Mouse (Mus musculus) kidney, adult 2 months (tissue): ENCODE results near the gene Sympk. TPM values are rescaled to one million over a fixed set of nuclear protein-coding genes. Genes with fewer than 3 reads are reported as not detected.

Experiments
- DNase-seq: peaks from one replicate; pipeline ENCODE4 v3.0.0; 2021
- H3K27ac ChIP-seq: fragments of 200-500 bp; 2 replicates; pipeline ENCODE4 v1.5.1; 2012; ENCODE audit warnings: low read depth, low read length, control low read depth, inconsistent platforms; ENCODE audit not compliant: insufficient read depth
- H3K27me3 ChIP-seq: fragments of 200-500 bp; replicated peaks from 2 replicates; pipeline ENCODE4 v1.6.1; 2012; ENCODE audit warnings: mild to moderate bottlenecking, moderate library complexity, low read length, inconsistent platforms; ENCODE audit not compliant: control insufficient read depth, insufficient read depth
- H3K36me3 ChIP-seq: fragments of 200-500 bp; 2 replicates; pipeline ENCODE4 v1.6.1; 2012; ENCODE audit warnings: mild to moderate bottlenecking, moderate library complexity, low read length, inconsistent platforms; ENCODE audit not compliant: control insufficient read depth, insufficient read depth
- H3K4me1 ChIP-seq: fragments of 200-500 bp; 2 replicates; pipeline ENCODE4 v1.6.1; 2011; ENCODE audit warnings: low read length; ENCODE audit not compliant: control insufficient read depth, insufficient read depth
- H3K4me3 ChIP-seq: fragments of 200-500 bp; 2 replicates; pipeline ENCODE4 v1.5.1; 2011; ENCODE audit warnings: mild to moderate bottlenecking, low read depth, low read length, control low read depth; ENCODE audit not compliant: insufficient read depth
- CTCF ChIP-seq: fragments of 200-500 bp; conservative IDR thresholded peaks from 2 replicates; pipeline ENCODE4 v1.5.1; 2011; ENCODE audit warnings: low read depth, mild to moderate bottlenecking, control low read depth, low read length, moderate library complexity, mixed read lengths; ENCODE audit not compliant: insufficient read depth, insufficient read length
- POLR2A ChIP-seq: fragments of 200-500 bp; IDR thresholded peaks from one replicate; pipeline ENCODE4 v1.6.1; 2011; ENCODE audit warnings: low read depth, low read length, control low read depth
- WGBS: fragments of 180-500 bp; shearing (Covaris S2); methylation state at CpG from one replicate; pipeline ENCODE4 v1.1.7; 2018; 5-methylcytosine and 5-hydroxymethylcytosine counted together
- polyA plus RNA-seq: library from polyadenylated mRNA; depleted of rRNA; stranded (reverse); fragments of >200 nt; gene quantifications from 2 replicates; pipeline ENCODE4 v1.2.3, GENCODE M21; 2012

Gene Sympk
- polyA plus RNA-seq, 1 experiment: 59.8 TPM

DNA sequence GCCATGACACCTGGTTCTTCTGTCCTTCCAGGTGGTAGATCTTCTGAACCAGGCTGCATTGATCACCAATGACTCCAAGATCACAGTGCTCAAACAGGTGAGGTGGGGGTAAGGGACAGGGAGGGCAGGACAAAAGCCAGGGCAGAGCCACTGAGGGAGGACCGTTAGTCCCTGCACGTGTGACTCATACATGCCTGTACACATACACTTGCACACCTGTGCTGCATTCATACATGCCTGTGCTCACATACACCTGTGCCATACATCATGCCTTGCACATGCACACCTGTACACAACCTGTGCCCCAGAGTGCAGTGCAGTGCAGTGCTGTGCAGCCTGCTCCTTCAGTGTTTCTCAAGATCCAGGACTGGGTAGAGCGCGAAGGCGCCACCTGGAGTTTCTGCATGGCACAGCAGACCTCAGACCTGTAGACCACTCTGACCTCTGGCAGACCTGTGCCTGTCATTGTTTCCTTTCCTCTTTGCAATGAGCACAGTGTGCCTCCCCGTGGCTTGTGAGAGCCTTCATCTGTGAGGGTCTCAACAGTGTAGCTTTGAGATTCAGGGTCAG, 5.0 kb downstream of the Sympk start:
- no peak overlapping the region for H3K27ac ChIP-seq
- H3K4me3 ChIP-seq: no peak overlapping the region
- peak; percentile 67 for DNase-seq
- peaks cover 5% of the 10 kb centered on the region; the same call in 1 of the 2 replicates for H3K4me1 ChIP-seq
- H3K36me3 ChIP-seq: peaks cover 1% of the 10 kb centered on the region; the same call in 1 of the 2 replicates
- TF ChIP-seq CTCF: peak; percentile 74
- TF ChIP-seq POLR2A: no peak
- H3K27me3 ChIP-seq: no peaks in the 10 kb centered on the region
- 63% methylated on average over 6 of the region's 6 CpGs for WGBS

DNA sequence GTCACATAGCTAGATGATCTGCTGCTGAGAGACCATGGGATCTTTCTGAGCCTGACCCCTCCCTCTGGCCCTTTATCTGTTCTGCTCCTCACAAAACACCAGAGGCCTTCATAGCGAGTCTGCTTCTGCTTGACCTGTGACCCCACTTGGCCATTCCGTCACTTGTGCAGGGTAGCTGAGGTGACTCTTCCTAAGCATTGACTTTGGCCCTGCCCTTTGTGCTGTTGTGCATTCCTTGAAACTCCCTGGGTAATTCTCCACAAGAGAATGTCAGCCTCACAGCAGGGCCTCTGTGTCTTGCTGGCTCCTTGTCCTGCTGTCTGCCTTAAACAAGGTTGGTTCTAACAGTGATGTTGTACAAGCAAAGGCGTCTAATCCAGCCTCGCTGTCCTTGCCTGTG, 7.5 kb downstream of the Sympk start:
- H3K27ac ChIP-seq: no peak overlapping the region
- DNase-seq: peak; percentile 33
- no peak overlapping the region for H3K4me3 ChIP-seq
- no peaks in the 10 kb centered on the region for H3K4me1 ChIP-seq
- peaks cover 2% of the 10 kb centered on the region; the same call in 1 of the 2 replicates for H3K36me3 ChIP-seq
- WGBS: 66% methylated on average over 4 of the region's 4 CpGs
- no peaks in the 10 kb centered on the region for H3K27me3 ChIP-seq
- no peak for TF ChIP-seq POLR2A
- TF ChIP-seq CTCF: no peak

DNA sequence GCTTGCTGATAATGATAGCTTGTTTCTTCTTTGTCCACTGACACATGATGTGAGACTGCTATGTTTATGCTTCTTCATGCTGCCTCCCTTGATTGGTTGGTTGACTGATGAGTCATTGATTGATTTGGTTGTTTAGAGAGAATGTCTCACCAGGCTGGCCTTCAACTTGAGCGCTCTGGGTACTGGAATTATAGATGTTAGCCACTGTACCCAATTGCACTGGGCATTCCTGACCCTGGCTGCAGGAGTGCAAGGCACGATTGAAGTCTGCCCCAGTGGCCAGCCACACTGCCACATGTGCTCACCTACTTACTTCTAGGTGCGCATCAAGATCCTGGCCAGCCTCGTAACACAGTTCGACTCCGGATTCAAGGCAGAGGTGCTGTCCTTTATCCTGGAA, 20.4 kb downstream of the Sympk start:
- no peak for DNase-seq
- H3K4me3 ChIP-seq: no peak overlapping the region
- peaks cover 3% of the 10 kb centered on the region; the same call in 1 of the 2 replicates for H3K36me3 ChIP-seq
- H3K27me3 ChIP-seq: no peaks in the 10 kb centered on the region
- WGBS: 96% methylated on average over 6 of the region's 6 CpGs
- H3K4me1 ChIP-seq: no peaks in the 10 kb centered on the region
- H3K27ac ChIP-seq: no peak overlapping the region
- TF ChIP-seq CTCF: no peak

DNA sequence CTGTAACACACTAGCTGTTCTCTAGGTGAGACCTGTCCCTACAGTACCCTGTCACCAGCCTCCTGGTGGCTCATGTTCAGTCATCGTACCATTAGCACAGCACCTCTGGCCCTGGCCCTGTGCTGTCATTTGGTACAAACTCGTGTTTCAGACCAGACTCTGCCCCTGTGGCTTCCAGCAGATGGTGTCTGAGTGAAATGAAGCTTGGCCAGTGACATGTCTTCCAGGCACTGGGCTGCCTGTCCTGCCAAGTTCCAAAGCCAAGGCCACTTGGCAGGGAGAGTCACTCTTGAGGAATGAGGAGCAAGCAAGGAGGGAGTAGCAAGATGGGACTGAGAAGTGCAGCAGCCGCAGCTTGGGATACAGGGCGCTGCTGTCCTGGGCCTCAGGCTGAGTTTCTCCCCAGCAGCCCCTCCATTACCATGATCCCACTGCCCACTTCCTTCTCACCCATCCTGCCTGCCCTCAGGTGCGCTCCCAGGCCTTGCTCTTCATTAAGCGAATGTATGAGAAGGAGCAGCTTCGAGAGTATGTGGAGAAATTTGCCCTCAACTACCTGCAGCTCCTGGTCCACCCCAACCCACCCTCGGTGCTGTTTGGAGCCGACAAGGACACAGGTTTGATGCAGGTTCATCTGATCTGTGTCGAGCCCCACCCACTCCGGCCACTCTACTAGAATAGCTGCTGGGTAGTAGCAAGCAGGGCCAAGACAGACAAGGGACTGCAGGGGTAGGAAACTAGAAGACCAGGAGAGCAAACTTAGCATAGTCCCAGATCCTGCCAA, 22.3 kb downstream of the Sympk start:
- Histone ChIP-seq H3K27ac (no peak overlapping the region), H3K36me3 (peaks cover 2% of the 10 kb centered on the region; the same call in 1 of the 2 replicates), H3K27me3 (no peaks in the 10 kb centered on the region), H3K4me1 (no peaks in the 10 kb centered on the region), H3K4me3 (no peak overlapping the region)
- no peak for TF ChIP-seq CTCF
- no peak for TF ChIP-seq POLR2A
- DNase-seq: peak; percentile 26
- WGBS: 87% methylated on average over 11 of the region's 11 CpGs

DNA sequence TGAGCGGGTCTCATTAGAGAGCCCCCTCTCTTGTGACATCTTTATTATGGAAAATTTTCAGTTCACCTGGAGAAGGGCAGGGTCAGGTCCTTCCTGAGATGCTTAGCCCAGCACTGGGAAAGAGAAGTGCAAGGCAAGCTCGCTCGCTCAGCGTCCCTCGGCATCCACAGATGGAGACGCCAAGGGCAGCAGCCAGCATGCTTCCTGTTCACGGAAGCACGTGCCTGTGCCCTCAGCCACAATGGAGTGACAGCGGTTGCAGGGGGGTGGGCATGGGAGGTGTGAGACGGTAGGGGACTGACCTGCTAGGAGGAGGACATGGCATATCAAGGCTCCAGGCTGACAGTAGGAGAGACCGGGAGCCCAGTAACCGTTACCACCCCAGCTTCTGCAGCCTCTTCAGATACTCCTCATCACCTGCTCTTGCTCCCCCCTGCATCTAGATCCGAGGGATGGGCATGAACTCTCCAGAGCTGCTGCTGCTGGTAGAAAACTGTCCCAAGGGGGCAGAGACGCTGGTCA, 23.9 kb downstream of the Sympk start:
- Histone ChIP-seq H3K4me3 (no peak overlapping the region), H3K27ac (no peak overlapping the region), H3K4me1 (no peaks in the 10 kb centered on the region), H3K36me3 (peaks cover 2% of the 10 kb centered on the region; the same call in 1 of the 2 replicates), H3K27me3 (no peaks in the 10 kb centered on the region)
- 85% methylated on average over 14 of the region's 14 CpGs for WGBS
- TF ChIP-seq CTCF (no peak), POLR2A (no peak)
- DNase-seq: no peak

DNA sequence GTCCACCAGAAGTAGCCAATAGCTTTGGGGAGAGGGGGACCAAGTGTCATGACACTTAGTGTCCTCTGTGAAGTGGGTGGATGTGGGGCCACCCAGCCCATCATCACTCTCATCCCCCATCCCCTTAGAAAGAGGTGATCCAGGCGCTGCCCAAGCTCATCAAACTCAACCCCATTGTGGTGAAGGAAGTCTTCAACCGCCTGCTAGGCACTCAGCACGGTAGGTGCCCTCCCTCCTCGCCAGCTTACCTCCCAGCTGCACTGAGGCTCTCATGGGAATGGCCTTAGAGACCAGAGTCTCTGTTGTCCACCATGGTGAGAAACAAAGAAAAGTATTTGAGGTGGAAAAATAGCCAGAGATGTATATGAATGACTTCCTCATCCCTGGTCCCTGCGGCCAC, 25.1 kb downstream of the Sympk start:
- TF ChIP-seq POLR2A: no peak
- TF ChIP-seq CTCF: no peak
- Histone ChIP-seq H3K27ac (no peak overlapping the region), H3K4me3 (no peak overlapping the region), H3K36me3 (peaks cover 2% of the 10 kb centered on the region; the same call in 1 of the 2 replicates), H3K27me3 (no peaks in the 10 kb centered on the region), H3K4me1 (no peaks in the 10 kb centered on the region)
- 85% methylated on average over 5 of the region's 5 CpGs for WGBS
- no peak for DNase-seq

DNA sequence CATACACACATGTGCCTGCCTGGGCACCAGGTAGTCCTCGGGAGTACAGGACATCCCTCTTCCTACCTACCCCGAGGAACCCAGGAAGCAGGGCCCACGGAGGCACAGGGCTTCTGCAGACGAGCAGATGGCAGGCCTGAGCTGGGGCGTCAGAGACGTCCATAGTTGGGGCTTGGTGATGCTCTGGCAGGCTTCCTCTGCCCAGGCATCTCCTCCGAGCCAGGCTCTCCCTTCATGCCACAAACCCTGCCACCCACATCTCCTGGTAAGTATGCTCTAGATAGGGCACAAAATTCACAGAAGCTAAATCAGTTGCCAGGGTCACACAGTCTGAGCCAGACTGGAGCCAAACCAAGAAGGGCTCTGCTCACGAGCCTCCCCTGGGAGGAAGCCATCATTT, 26.0 kb downstream of the Sympk start:
- no peaks in the 10 kb centered on the region for H3K4me1 ChIP-seq
- H3K36me3 ChIP-seq: peaks cover 2% of the 10 kb centered on the region; the same call in 1 of the 2 replicates
- no peaks in the 10 kb centered on the region for H3K27me3 ChIP-seq
- no peak for DNase-seq
- WGBS: 78% methylated on average over 8 of the region's 8 CpGs
- no peak overlapping the region for H3K4me3 ChIP-seq
- TF ChIP-seq POLR2A (no peak), CTCF (no peak)
- H3K27ac ChIP-seq: no peak overlapping the region
